ENCODE assay signal across 30 mouse cellular contexts in the genomic region with DNA sequence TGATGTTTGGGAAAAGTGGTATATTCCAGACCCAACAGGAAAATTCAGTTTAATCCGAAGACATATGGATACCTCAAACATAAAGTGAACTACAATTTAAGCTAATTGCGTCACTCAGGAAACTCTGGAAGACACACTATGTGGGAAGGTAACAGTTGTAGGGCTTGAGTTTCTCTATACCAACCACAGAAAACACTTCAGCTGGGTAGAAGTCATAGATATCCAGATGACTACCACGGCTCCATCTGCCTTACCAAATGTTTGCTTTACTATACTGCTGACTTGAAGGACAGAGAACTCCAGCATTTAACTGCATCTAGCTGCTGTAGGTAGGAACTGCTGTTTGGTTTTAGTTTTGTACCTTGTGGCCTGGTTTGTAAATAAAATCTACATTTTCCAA. TPM values are rescaled to one million over a fixed set of nuclear protein-coding genes. Genes with fewer than 3 reads are reported as not detected.
DNase-seq lines count a peak whose midpoint lies in the region; ATAC-seq and TF ChIP-seq lines count a peak whose summit lies in the region.
"Had no signal": no experiment of that assay in that cellular context is flagged by ENCODE, and none has a peak within 500 bp of the region (broad histone marks: within the 10 kb centered on the region; RNA-seq: fewer than 3 reads in every experiment).

No protein-coding gene starts in this region.

- peak; percentile 13; the same call in 1 of the 2 replicates for ATAC-seq in frontal cortex, adult (ENCODE audit: low TSS enrichment)
- no peak for ATAC-seq in midbrain, embryonic 11.5 days (ENCODE audit: low FRiP score)
- ATAC-seq: CD4-positive, CD25-positive, alpha-beta regulatory T cell, adult 4 months; forebrain, embryonic 15.5 days; hindbrain, postnatal 0 days; inflammation-experienced regulatory T-cells, adult 6 months; intestine, embryonic 16.5 days had no signal

- TF ChIP-seq POLR2A in MEL (IDR thresholded peaks at IDR 0.05; ENCODE audit: control insufficient read depth in 1 of 2, insufficient read depth in 1 of 2, low read depth in 1 of 2, low read length in 2 of 2, poor library complexity in 1 of 2) = peak in 1 of 2 experiments; percentile 54; a peak in 2 of 4 replicates

- DNase-seq in frontal cortex, postnatal 10 days (ENCODE audit: low spot score in 2 of 2) = no peak
- peak; percentile 81 for DNase-seq in midbrain, embryonic 11.5 days (ENCODE audit: low spot score, missing footprints)
- no peak for DNase-seq in midbrain, embryonic 10.5 days (ENCODE audit: low spot score)
- DNase-seq in MEL (ENCODE audit: low read depth, low spot score) = peak; percentile 53
- DNase-seq in urinary bladder, postnatal 14 days (ENCODE audit: low spot score) = no peak
- no peak for DNase-seq in hindbrain, embryonic 10.5 days (ENCODE audit: low spot score)
- DNase-seq: adrenal gland, adult 2 months; adrenal gland, postnatal 14 days; cerebellum, adult 11-12 months; cerebellum, adult 8-10 months; cerebellum, postnatal 14 days; gastrocnemius, adult 2 months; gastrocnemius, postnatal 14 days; heart, adult 11 months; heart, postnatal 10 days; heart, postnatal 36 days had no signal

- H3K27ac ChIP-seq in midbrain, embryonic 11.5 days (ENCODE audit: low read depth, low read length) = no peak overlapping the region
- no peak overlapping the region for H3K27ac ChIP-seq in midbrain, embryonic 10.5 days (replicated peaks)
- no peak overlapping the region for H3K27ac ChIP-seq in MEL (ENCODE audit: control insufficient read depth, low read depth, low read length)
- no peak overlapping the region for H3K27ac ChIP-seq in hindbrain, embryonic 10.5 days
- H3K27ac ChIP-seq: embryonic facial prominence, embryonic 10.5 days; embryonic facial prominence, embryonic 13.5 days; forebrain, embryonic 12.5 days; forebrain, embryonic 15.5 days; gastrocnemius, adult 2 months; heart, embryonic 15.5 days; hindbrain, embryonic 14.5 days; hindbrain, postnatal 0 days had no signal

- peaks cover 9% of the 10 kb centered on the region for H3K79me2 ChIP-seq in MEL (ENCODE audit: control insufficient read depth, insufficient read depth, low read length, poor library complexity)

- peaks cover 33% of the 10 kb centered on the region for H3K36me3 ChIP-seq in midbrain, embryonic 11.5 days (ENCODE audit: control insufficient read depth, insufficient read depth, low read length)
- H3K36me3 ChIP-seq in midbrain, embryonic 10.5 days = peaks cover 97% of the 10 kb centered on the region
- peaks cover 28 to 35% of the 10 kb centered on the region in 2 experiments for H3K36me3 ChIP-seq in MEL (ENCODE audit: control insufficient read depth in 1 of 2, insufficient read depth in 2 of 2, low read length in 2 of 2)
- peaks cover 97% of the 10 kb centered on the region for H3K36me3 ChIP-seq in hindbrain, embryonic 10.5 days

- H3K4me2 ChIP-seq in midbrain, embryonic 11.5 days = no peak overlapping the region
- H3K4me2 ChIP-seq: embryonic facial prominence, embryonic 13.5 days; forebrain, embryonic 12.5 days; forebrain, embryonic 15.5 days; heart, embryonic 12.5 days; heart, embryonic 15.5 days; hindbrain, embryonic 14.5 days had no signal

- 91% methylated on average over 3 of the region's 3 CpGs for WGBS in midbrain, embryonic 11.5 days
- 92% methylated on average over 3 of the region's 3 CpGs for WGBS in midbrain, embryonic 10.5 days
- 91% methylated on average over 3 of the region's 3 CpGs for WGBS in hindbrain, embryonic 10.5 days

- TF ChIP-seq CTCF in MEL (IDR thresholded peaks at IDR 0.05 in 2 of 3, conservative IDR thresholded peaks at IDR 0.05 in 1 of 3; ENCODE audit: control insufficient read depth in 1 of 3, insufficient read depth in 1 of 3, low read depth in 2 of 3, low read length in 3 of 3, poor library complexity in 1 of 3, severe bottlenecking in 1 of 3) = no peak

- no peaks in the 10 kb centered on the region for H3K27me3 ChIP-seq in midbrain, embryonic 11.5 days (ENCODE audit: control insufficient read depth, insufficient read depth, low read length)
- H3K27me3 ChIP-seq in midbrain, embryonic 10.5 days (ENCODE audit: low read depth, poor library complexity, severe bottlenecking) = no peaks in the 10 kb centered on the region
- H3K27me3 ChIP-seq in MEL (ENCODE audit: control insufficient read depth in 1 of 2, insufficient read depth in 2 of 2, low read length in 2 of 2) = no peaks in the 10 kb centered on the region
- no peaks in the 10 kb centered on the region for H3K27me3 ChIP-seq in hindbrain, embryonic 10.5 days (ENCODE audit: insufficient read depth, poor library complexity, severe bottlenecking)
- H3K27me3 ChIP-seq: embryonic facial prominence, embryonic 13.5 days; forebrain, embryonic 12.5 days; forebrain, embryonic 15.5 days; heart, embryonic 12.5 days; heart, embryonic 15.5 days had no signal

- no peak for TF ChIP-seq EP300 in MEL (IDR thresholded peaks at IDR 0.05; ENCODE audit: low read depth in 1 of 2, low read length in 2 of 2)

- no peak overlapping the region for H3K9ac ChIP-seq in midbrain, embryonic 11.5 days (ENCODE audit: low read length)
- no peak overlapping the region for H3K9ac ChIP-seq in MEL (ENCODE audit: control insufficient read depth, low read depth, low read length, poor library complexity, severe bottlenecking)
- H3K9ac ChIP-seq: embryonic facial prominence, embryonic 13.5 days; forebrain, embryonic 12.5 days; forebrain, embryonic 15.5 days; heart, embryonic 12.5 days; heart, embryonic 15.5 days; hindbrain, embryonic 14.5 days had no signal

- TF ChIP-seq RAD21 in MEL (IDR thresholded peaks at IDR 0.05; ENCODE audit: low read depth, low read length) = no peak

- no peak overlapping the region for H3K4me3 ChIP-seq in midbrain, embryonic 11.5 days (ENCODE audit: low read depth, low read length)
- H3K4me3 ChIP-seq in midbrain, embryonic 10.5 days = no peak overlapping the region
- H3K4me3 ChIP-seq in MEL (ENCODE audit: control insufficient read depth in 1 of 2, insufficient read depth in 1 of 2, low read depth in 2 of 2, low read length in 2 of 2) = no peak overlapping the region
- no peak overlapping the region for H3K4me3 ChIP-seq in hindbrain, embryonic 10.5 days
- H3K4me3 ChIP-seq: embryonic facial prominence, embryonic 10.5 days; embryonic facial prominence, embryonic 13.5 days; erythroblast, embryonic 14.5 days; forebrain, embryonic 12.5 days; forebrain, embryonic 15.5 days; gastrocnemius, adult 2 months; heart, embryonic 12.5 days; heart, embryonic 15.5 days had no signal

- no peaks in the 10 kb centered on the region for H3K4me1 ChIP-seq in midbrain, embryonic 11.5 days (ENCODE audit: control insufficient read depth, insufficient read depth, low read length)
- no peaks in the 10 kb centered on the region for H3K4me1 ChIP-seq in midbrain, embryonic 10.5 days
- peaks cover 8 to 11% of the 10 kb centered on the region in 2 experiments for H3K4me1 ChIP-seq in MEL (ENCODE audit: control insufficient read depth in 1 of 2, insufficient read depth in 2 of 2, low read length in 2 of 2)
- H3K4me1 ChIP-seq in hindbrain, embryonic 10.5 days (replicated peaks) = no peaks in the 10 kb centered on the region
- H3K4me1 ChIP-seq: embryonic facial prominence, embryonic 13.5 days; forebrain, embryonic 12.5 days; forebrain, embryonic 15.5 days; heart, embryonic 12.5 days; heart, embryonic 15.5 days had no signal

- no peaks in the 10 kb centered on the region for H3K9me3 ChIP-seq in midbrain, embryonic 11.5 days (ENCODE audit: control insufficient read depth, low read length)
- no peaks in the 10 kb centered on the region for H3K9me3 ChIP-seq in midbrain, embryonic 10.5 days (replicated peaks)
- no peaks in the 10 kb centered on the region for H3K9me3 ChIP-seq in MEL (replicated peaks; ENCODE audit: insufficient read depth, low read length)
- no peaks in the 10 kb centered on the region for H3K9me3 ChIP-seq in hindbrain, embryonic 10.5 days
- H3K9me3 ChIP-seq: embryonic facial prominence, embryonic 10.5 days; embryonic facial prominence, embryonic 13.5 days; forebrain, embryonic 12.5 days; forebrain, embryonic 15.5 days; G1E; heart, embryonic 12.5 days; heart, embryonic 15.5 days had no signal

TF ChIP-seq in MEL, 35 proteins besides CTCF, POLR2A, EP300 and RAD21 (continues in another document):
- TF ChIP-seq POLR2AphosphoS2 (IDR thresholded peaks at IDR 0.05; ENCODE audit: low read length) = peak; percentile 64; the same call in 1 of the 2 replicates
- 0 out of 2 replicates have a peak, but pooled peaks have one; percentile 6 for TF ChIP-seq MYB (IDR thresholded peaks at IDR 0.05; ENCODE audit: low read depth, low read length)

RNA-seq across cellular contexts. Expression of a gene that starts 7.3 kb away (rescaled TPM):
- 134 and 140 TPM in 2 replicates for polyA plus RNA-seq in midbrain, embryonic 11.5 days (2014; fragmentation: Nextera tagmentation; extraction: Ambion mirVana)
- polyA plus RNA-seq in midbrain, embryonic 10.5 days (2016; fragmentation: Nextera tagmentation; extraction: Ambion mirVana) = 158 and 170 TPM in 2 replicates
- total RNA-seq in MEL (2012; rRNA removed) = 28.7 and 31.1 TPM in 2 replicates
- 10 to 100 TPM; 32.4 to 62.0 TPM for polyA plus RNA-seq in MEL (2012; ENCODE audit: insufficient read depth in 1 of 2, insufficient read length in 2 of 2, low read depth in 1 of 2, low replicate concordance in 2 of 2, missing spikeins in 1 of 2)
- 130 and 148 TPM in 2 replicates for polyA plus RNA-seq in hindbrain, embryonic 10.5 days (2016; fragmentation: Nextera tagmentation; extraction: Ambion mirVana)

RNA-seq across cellular contexts. Expression of a gene that starts 7.4 kb away (rescaled TPM):
- polyA plus RNA-seq in midbrain, embryonic 11.5 days (2014; fragmentation: Nextera tagmentation; extraction: Ambion mirVana) = 96.2 and 103 TPM in 2 replicates
- polyA plus RNA-seq in midbrain, embryonic 10.5 days (2016; fragmentation: Nextera tagmentation; extraction: Ambion mirVana) = 94.0 and 121 TPM in 2 replicates
- total RNA-seq in MEL (2012; rRNA removed) = 217 and 257 TPM in 2 replicates
- 100 to 1,000 TPM; 151 to 332 TPM for polyA plus RNA-seq in MEL (2012; ENCODE audit: insufficient read depth in 1 of 2, insufficient read length in 2 of 2, low read depth in 1 of 2, low replicate concordance in 2 of 2, missing spikeins in 1 of 2)
- polyA plus RNA-seq in hindbrain, embryonic 10.5 days (2016; fragmentation: Nextera tagmentation; extraction: Ambion mirVana) = 76.6 and 119 TPM in 2 replicates

RNA-seq across cellular contexts. Expression of a gene that starts 10.1 kb away (rescaled TPM):
- 269 and 301 TPM in 2 replicates for polyA plus RNA-seq in midbrain, embryonic 11.5 days (2014; fragmentation: Nextera tagmentation; extraction: Ambion mirVana)
- 274 and 277 TPM in 2 replicates for polyA plus RNA-seq in midbrain, embryonic 10.5 days (2016; fragmentation: Nextera tagmentation; extraction: Ambion mirVana)
- total RNA-seq in MEL (2012; rRNA removed) = 165 and 208 TPM in 2 replicates
- 100 to 1,000 TPM; 188 to 419 TPM for polyA plus RNA-seq in MEL (2012; ENCODE audit: insufficient read depth in 1 of 2, insufficient read length in 2 of 2, low read depth in 1 of 2, low replicate concordance in 2 of 2, missing spikeins in 1 of 2)
- polyA plus RNA-seq in hindbrain, embryonic 10.5 days (2016; fragmentation: Nextera tagmentation; extraction: Ambion mirVana) = 278 and 290 TPM in 2 replicates

RNA-seq across cellular contexts. Expression of a gene that starts 10.4 kb away (rescaled TPM):
- polyA plus RNA-seq in midbrain, embryonic 11.5 days (2014; fragmentation: Nextera tagmentation; extraction: Ambion mirVana) = 63.4 and 68.3 TPM in 2 replicates
- 52.4 and 53.8 TPM in 2 replicates for polyA plus RNA-seq in midbrain, embryonic 10.5 days (2016; fragmentation: Nextera tagmentation; extraction: Ambion mirVana)
- total RNA-seq in MEL (2012; rRNA removed) = 14.7 and 15.6 TPM in 2 replicates
- 10 to 100 TPM in 1 of 2 experiments, not detected in 1; 19.2 TPM for polyA plus RNA-seq in MEL (2012; ENCODE audit: insufficient read depth in 1 of 2, insufficient read length in 2 of 2, low read depth in 1 of 2, low replicate concordance in 2 of 2, missing spikeins in 1 of 2)
- 45.7 and 53.7 TPM in 2 replicates for polyA plus RNA-seq in hindbrain, embryonic 10.5 days (2016; fragmentation: Nextera tagmentation; extraction: Ambion mirVana)

Comparison
In these comparisons a context has a peak if more than half of its experiments do, and no peak if none do; other contexts are left out.
1. DNase-seq: peak in midbrain, embryonic 11.5 days (single experiment) and MEL (single experiment); none in frontal cortex, postnatal 10 days (0 of 2), midbrain, embryonic 10.5 days (single experiment), urinary bladder, postnatal 14 days (single experiment) and hindbrain, embryonic 10.5 days (single experiment).